Mouse (Mus musculus): ENCODE measurements around the gene Mag. TPM values are rescaled to one million over a fixed set of nuclear protein-coding genes. Genes with fewer than 3 reads are reported as not detected.
"Not testable (repeated sequence)": the region's sequence is repeated elsewhere in the genome, so short reads cannot be mapped to it uniquely, and the experiment has no call there.

Gene Mag
- polyA plus RNA-seq, 1 experiment from 2014 or later, result 0.38 TPM

GRCm38 (mm10) chr7:30924071-30924470 is 9.4 kb upstream of the Mag start:
- H3K4me1 ChIP-seq, result no peaks in the 10 kb centered on the region
- H3K9me3 ChIP-seq, result no peaks in the 10 kb centered on the region
- no peak overlapping the region for H3K9ac ChIP-seq
- no peak for ATAC-seq (ENCODE audit: low FRiP score, low read depth)
- 0 out of 2 replicates have a peak, but pooled peaks cover 2% of the 10 kb centered on the region for H3K27me3 ChIP-seq
- no peak overlapping the region for H3K4me3 ChIP-seq
- no peaks in the 10 kb centered on the region for H3K36me3 ChIP-seq
- H3K4me2 ChIP-seq (replicated peaks), result no peak overlapping the region
- 73% methylated on average over 3 of the region's 3 CpGs for WGBS
- no peak overlapping the region for H3K27ac ChIP-seq

GRCm38 (mm10) chr7:30922490-30922889 is 7.8 kb upstream of the Mag start:
- not testable (repeated sequence) for H3K4me1 ChIP-seq; H3K4me3 ChIP-seq; H3K27me3 ChIP-seq; H3K4me2 ChIP-seq (replicated peaks); H3K36me3 ChIP-seq; H3K27ac ChIP-seq; ATAC-seq (ENCODE audit: low FRiP score, low read depth); H3K9ac ChIP-seq; H3K9me3 ChIP-seq
- WGBS, result 45% methylated on average over 3 of the region's 3 CpGs

- no peak for ATAC-seq (ENCODE audit: low FRiP score, low read depth)
- no peak overlapping the region for H3K4me2 ChIP-seq (replicated peaks)
- no peak overlapping the region for H3K4me3 ChIP-seq
- H3K36me3 ChIP-seq, result no peaks in the 10 kb centered on the region
- H3K9me3 ChIP-seq, result no peaks in the 10 kb centered on the region
- 64% methylated on average over 3 of the region's 3 CpGs for WGBS
- 0 out of 2 replicates have a peak, but pooled peaks cover 2% of the 10 kb centered on the region for H3K27me3 ChIP-seq
- no peak overlapping the region for H3K27ac ChIP-seq
- no peaks in the 10 kb centered on the region for H3K4me1 ChIP-seq
- H3K9ac ChIP-seq, result no peak overlapping the region
Measured at GRCm38 (mm10) chr7:30920217-30920616, 5.5 kb upstream of the Mag start.

GRCm38 (mm10) chr7:30917219-30917618 is 2.5 kb upstream of the Mag start:
- Histone ChIP-seq H3K36me3 (no peaks in the 10 kb centered on the region), H3K4me3 (no peak overlapping the region), H3K9ac (no peak overlapping the region), H3K27me3 (no peaks in the 10 kb centered on the region), H3K4me2 (replicated peaks) (no peak overlapping the region), H3K9me3 (no peaks in the 10 kb centered on the region), H3K27ac (no peak overlapping the region), H3K4me1 (no peaks in the 10 kb centered on the region)
- WGBS, result 52% methylated on average over 4 of the region's 4 CpGs
- no peak for ATAC-seq (ENCODE audit: low FRiP score, low read depth)

- Histone ChIP-seq H3K4me2 (replicated peaks) (no peak overlapping the region), H3K4me1 (no peaks in the 10 kb centered on the region), H3K36me3 (no peaks in the 10 kb centered on the region), H3K9me3 (no peaks in the 10 kb centered on the region), H3K4me3 (no peak overlapping the region), H3K9ac (no peak overlapping the region), H3K27ac (no peak overlapping the region), H3K27me3 (no peaks in the 10 kb centered on the region)
- no peak for ATAC-seq (ENCODE audit: low FRiP score, low read depth)
- 30% methylated on average over 6 of the region's 6 CpGs for WGBS
Measured at GRCm38 (mm10) chr7:30916713-30917112, 2.0 kb upstream of the Mag start.

GRCm38 (mm10) chr7:30909773-30910172 is 4.9 kb downstream of the Mag start:
- ATAC-seq (ENCODE audit: low FRiP score, low read depth), result no peak
- no peak overlapping the region for H3K9ac ChIP-seq
- no peak overlapping the region for H3K4me2 ChIP-seq (replicated peaks)
- 75% methylated on average over 6 of the region's 6 CpGs for WGBS
- H3K27ac ChIP-seq, result no peak overlapping the region
- no peaks in the 10 kb centered on the region for H3K27me3 ChIP-seq
- H3K4me3 ChIP-seq, result no peak overlapping the region
- H3K9me3 ChIP-seq, result no peaks in the 10 kb centered on the region
- H3K36me3 ChIP-seq, result no peaks in the 10 kb centered on the region
- peaks cover 6% of the 10 kb centered on the region for H3K4me1 ChIP-seq

GRCm38 (mm10) chr7:30908992-30909431 is 5.7 kb downstream of the Mag start:
- H3K4me3 ChIP-seq, result peak overlapping the region; percentile 32
- peaks cover 6% of the 10 kb centered on the region for H3K4me1 ChIP-seq
- H3K4me2 ChIP-seq (replicated peaks), result peak overlapping the region; percentile 68
- H3K9me3 ChIP-seq, result no peaks in the 10 kb centered on the region
- no peak overlapping the region for H3K9ac ChIP-seq
- 0 out of 2 replicates have a peak, but pooled peaks have one; percentile 16 for ATAC-seq (ENCODE audit: low FRiP score, low read depth)
- H3K36me3 ChIP-seq, result no peaks in the 10 kb centered on the region
- 22% methylated on average over 16 of the region's 17 CpGs for WGBS
- H3K27me3 ChIP-seq, result no peaks in the 10 kb centered on the region
- no peak overlapping the region for H3K27ac ChIP-seq

GRCm38 (mm10) chr7:30908277-30908991 is 6.2 kb downstream of the Mag start:
- ATAC-seq (ENCODE audit: low FRiP score, low read depth), result peak; percentile 66; the same call in 1 of the 2 replicates
- H3K36me3 ChIP-seq, result no peaks in the 10 kb centered on the region
- 2% methylated on average over 22 of the region's 26 CpGs for WGBS
- no peaks in the 10 kb centered on the region for H3K27me3 ChIP-seq
- H3K4me2 ChIP-seq (replicated peaks), result peak overlapping the region; percentile 68
- no peak overlapping the region for H3K27ac ChIP-seq
- H3K4me3 ChIP-seq, result peak overlapping the region; percentile 32
- H3K9me3 ChIP-seq, result no peaks in the 10 kb centered on the region
- peaks cover 6% of the 10 kb centered on the region for H3K4me1 ChIP-seq
- peak overlapping the region; percentile 48 for H3K9ac ChIP-seq

GRCm38 (mm10) chr7:30904042-30904441 is 10.6 kb downstream of the Mag start:
- no peaks in the 10 kb centered on the region for H3K27me3 ChIP-seq
- H3K27ac ChIP-seq, result no peak overlapping the region
- WGBS, result 51% methylated on average over 4 of the region's 4 CpGs
- H3K4me2 ChIP-seq (replicated peaks), result no peak overlapping the region
- H3K36me3 ChIP-seq, result no peaks in the 10 kb centered on the region
- H3K4me1 ChIP-seq, result peaks cover 12% of the 10 kb centered on the region
- H3K4me3 ChIP-seq, result no peak overlapping the region
- no peak for ATAC-seq (ENCODE audit: low FRiP score, low read depth)
- no peak overlapping the region for H3K9ac ChIP-seq
- no peaks in the 10 kb centered on the region for H3K9me3 ChIP-seq

- Histone ChIP-seq H3K9me3 (no peaks in the 10 kb centered on the region), H3K9ac (no peak overlapping the region), H3K4me1 (peaks cover 5% of the 10 kb centered on the region; the same call in 1 of the 2 replicates), H3K4me3 (no peak overlapping the region), H3K36me3 (no peaks in the 10 kb centered on the region), H3K27ac (no peak overlapping the region), H3K4me2 (replicated peaks) (no peak overlapping the region), H3K27me3 (no peaks in the 10 kb centered on the region)
- WGBS, result 84% methylated on average over 3 of the region's 3 CpGs
- ATAC-seq (ENCODE audit: low FRiP score, low read depth), result no peak
Measured at GRCm38 (mm10) chr7:30895217-30895616, 19.5 kb downstream of the Mag start.

- no peak overlapping the region for H3K27ac ChIP-seq
- H3K4me1 ChIP-seq, result no peaks in the 10 kb centered on the region
- no peak overlapping the region for H3K4me3 ChIP-seq
- WGBS, result 58% methylated on average over 3 of the region's 3 CpGs
- H3K9me3 ChIP-seq, result no peaks in the 10 kb centered on the region
- H3K27me3 ChIP-seq, result no peaks in the 10 kb centered on the region
- no peak overlapping the region for H3K4me2 ChIP-seq (replicated peaks)
- H3K9ac ChIP-seq, result no peak overlapping the region
- no peak for ATAC-seq (ENCODE audit: low FRiP score, low read depth)
- no peaks in the 10 kb centered on the region for H3K36me3 ChIP-seq
Measured at GRCm38 (mm10) chr7:30892515-30892914, 22.2 kb downstream of the Mag start.

- Histone ChIP-seq H3K27ac (no peak overlapping the region), H3K9me3 (no peaks in the 10 kb centered on the region), H3K4me3 (no peak overlapping the region), H3K4me1 (no peaks in the 10 kb centered on the region), H3K27me3 (no peaks in the 10 kb centered on the region), H3K4me2 (replicated peaks) (no peak overlapping the region), H3K9ac (no peak overlapping the region), H3K36me3 (no peaks in the 10 kb centered on the region)
- no peak for ATAC-seq (ENCODE audit: low FRiP score, low read depth)
- WGBS, result 79% methylated on average over 9 of the region's 9 CpGs
Measured at GRCm38 (mm10) chr7:30891746-30892145, 22.9 kb downstream of the Mag start.

- H3K4me2 ChIP-seq (replicated peaks), result no peak overlapping the region
- no peak overlapping the region for H3K4me3 ChIP-seq
- WGBS, result 60% methylated on average over 2 of the region's 2 CpGs
- H3K9ac ChIP-seq, result no peak overlapping the region
- H3K27ac ChIP-seq, result no peak overlapping the region
- no peak for ATAC-seq (ENCODE audit: low FRiP score, low read depth)
- H3K4me1 ChIP-seq, result no peaks in the 10 kb centered on the region
- no peaks in the 10 kb centered on the region for H3K36me3 ChIP-seq
- H3K9me3 ChIP-seq, result no peaks in the 10 kb centered on the region
- no peaks in the 10 kb centered on the region for H3K27me3 ChIP-seq
Measured at GRCm38 (mm10) chr7:30890681-30891080, 24.0 kb downstream of the Mag start.
